Mouse (Mus musculus) 416B (cell line): ENCODE data around the gene Gm5065.

Source experiments
- DNase-seq: peaks from one replicate; pipeline ENCODE4 v3.0.0; 2011; ENCODE audit warnings: low read depth

Gm5065 gene

GRCm38 (mm10) chr7:5350237-5350636 lies at the start of gene Gm5065:
Gene Gm5065 (plus strand): TSS chr7:5350537.
- no peak for DNase-seq

GRCm38 (mm10) chr7:5327511-5327910 lies 22.8 kb upstream of the Gm5065 start:
- no peak for DNase-seq

GRCm38 (mm10) chr7:5350935-5351334 lies 598 bp downstream of the Gm5065 start, which contains the start of gene Nlrp2:
Gene Nlrp2 (minus strand): TSS chr7:5351035.
- no peak for DNase-seq

GRCm38 (mm10) chr7:5363599-5363998 lies 13.3 kb downstream of the Gm5065 start:
- peak; percentile 47 for DNase-seq

- DNase-seq = no peak
Observed at GRCm38 (mm10) chr7:5366724-5367123, 16.4 kb downstream of the Gm5065 start.

DNA sequence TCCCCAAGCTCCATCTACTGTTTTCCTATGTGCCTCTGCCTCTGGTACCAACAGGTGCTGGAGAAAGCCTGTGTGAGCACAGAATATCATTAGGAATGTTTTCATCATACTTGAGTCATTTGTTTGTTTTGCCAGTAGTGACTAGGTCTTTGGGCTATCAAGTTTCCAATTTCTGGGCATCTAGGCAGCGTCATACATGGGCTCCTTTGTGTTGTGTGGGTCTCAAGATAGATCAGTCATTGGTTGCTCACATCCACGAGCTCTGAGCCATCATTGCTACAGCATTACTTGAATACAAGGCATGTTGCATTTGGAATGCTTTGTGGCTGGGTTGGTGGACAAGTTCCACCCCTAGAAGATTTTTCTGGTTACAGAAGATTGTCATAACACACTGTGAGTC lies 55.9 kb downstream of the Gm5065 start:
- no peak for DNase-seq
